Mouse (Mus musculus) ES-E14 (cell line): ENCODE measurements around the gene Lrrc23. TPM values are rescaled to one million over a fixed set of nuclear protein-coding genes. Genes with fewer than 3 reads are reported as not detected.

Source experiments
- DNase-seq: peaks from one replicate; pipeline ENCODE4 v3.0.0-alpha.2; 2013; ENCODE audit warnings: low read depth, low spot score
- H3K27ac ChIP-seq: 2 replicates; pipeline ENCODE4 v1.5.1; 2012; ENCODE audit warnings: low read depth, mild to moderate bottlenecking, low read length, moderate library complexity, mixed read lengths; ENCODE audit not compliant: poor library complexity, insufficient read depth, severe bottlenecking
- H3K36me3 ChIP-seq: 2 replicates; pipeline ENCODE4 v1.6.1; 2012; ENCODE audit warnings: mild to moderate bottlenecking, low read length, moderate library complexity, mixed read lengths; ENCODE audit not compliant: control insufficient read depth, poor library complexity, insufficient read depth, severe bottlenecking
- H3K4me1 ChIP-seq, 2 experiments: fragments of 150-350 bp in 1 of 2; sonication (generic) in 1 of 2; 2 replicates each; pipeline ENCODE4 v1.6.1; 2012; ENCODE audit warnings: low read length in 2 of 2, mild to moderate bottlenecking in 1 of 2, mixed read lengths in 1 of 2; ENCODE audit not compliant: control insufficient read depth in 2 of 2, insufficient read depth in 2 of 2, poor library complexity in 1 of 2
- H3K4me3 ChIP-seq, 2 experiments: fragments of 150-350 bp in 1 of 2; sonication (generic) in 1 of 2; 2 replicates each; pipeline ENCODE4 v1.5.1; 2012; ENCODE audit warnings: low read length in 2 of 2, low read depth in 1 of 2, mild to moderate bottlenecking in 1 of 2, mixed read lengths in 1 of 2; ENCODE audit not compliant: insufficient read depth in 1 of 2, poor library complexity in 1 of 2, severe bottlenecking in 1 of 2
- H3K9ac ChIP-seq: 2 replicates; pipeline ENCODE4 v1.6.1; 2012; ENCODE audit warnings: low read depth, mild to moderate bottlenecking, low read length, mixed read lengths; ENCODE audit not compliant: poor library complexity, insufficient read depth, severe bottlenecking
- H3K9me3 ChIP-seq: fragments of 150-350 bp; sonication (generic); 2 replicates; pipeline ENCODE4 v1.6.1; 2012; ENCODE audit warnings: low read depth, mild to moderate bottlenecking, low read length; ENCODE audit not compliant: control insufficient read depth, insufficient read depth
- CHD2 ChIP-seq: IDR thresholded peaks from 2 replicates; pipeline ENCODE4 v1.6.1; 2014; ENCODE audit warnings: mild to moderate bottlenecking, low read depth, low read length, inconsistent platforms
- HCFC1 ChIP-seq: IDR thresholded peaks from 2 replicates; pipeline ENCODE4 v1.6.1; 2012; ENCODE audit warnings: low read length, inconsistent platforms, borderline replicate concordance; ENCODE audit not compliant: insufficient read depth
- MAFK ChIP-seq: IDR thresholded peaks from 2 replicates; pipeline ENCODE4 v1.6.1; 2014; ENCODE audit warnings: mild to moderate bottlenecking, low read depth, low read length, inconsistent platforms; ENCODE audit not compliant: insufficient read depth
- ZC3H11A ChIP-seq: IDR thresholded peaks from 2 replicates; pipeline ENCODE4 v1.6.1; 2012; ENCODE audit warnings: low read depth, mild to moderate bottlenecking, inconsistent platforms, low read length, borderline replicate concordance
- ZNF384 ChIP-seq: IDR thresholded peaks from 2 replicates; pipeline ENCODE4 v1.6.1; 2012; ENCODE audit warnings: low read depth, low read length, inconsistent platforms
- in situ Hi-C, 2 experiments: fragments of 600-800 bp; cut with MboI; formaldehyde crosslinking; loops; one replicate each; pipeline ENCODE4 v1.15.1; 2025; ENCODE audit warnings: low sequenced_read_pairs in 2 of 2, inconsistent platforms in 1 of 2; ENCODE audit not compliant: unreplicated experiment in 2 of 2
- total RNA-seq: library from RNA; depleted of rRNA; stranded (reverse); fragments of 300-350 nt; gene quantifications from 2 replicates; pipeline ENCODE4 v1.2.3, GENCODE M21; 2012; rRNA removed

Gene Lrrc23
- total RNA-seq, 1 experiment, result not detected

GRCm38 (mm10) chr6:124722876-124723473 is 56.6 kb downstream of the Lrrc23 start:
- no peak for DNase-seq
- Histone ChIP-seq H3K4me3 (no peak overlapping the region), H3K36me3 (no peaks in the 10 kb centered on the region), H3K9me3 (no peaks in the 10 kb centered on the region), H3K27ac (no peak overlapping the region), H3K4me1 (peaks cover 0 to 8% of the 10 kb centered on the region in 2 experiments; a peak in 2 of 4 replicates), H3K9ac (no peak overlapping the region)
- in situ Hi-C loops, result no loop called here
- no peak for TF ChIP-seq MAFK
- no peak for TF ChIP-seq ZNF384
- TF ChIP-seq ZC3H11A, result no peak
- no peak for TF ChIP-seq HCFC1
- TF ChIP-seq CHD2, result no peak

- TF ChIP-seq CHD2 (no peak), HCFC1 (no peak)
- DNase-seq, result no peak
- no peak overlapping the region for H3K27ac ChIP-seq
- no peak overlapping the region for H3K9ac ChIP-seq
- H3K36me3 ChIP-seq, result peaks cover 13% of the 10 kb centered on the region
- in situ Hi-C loops, result no loop called here
- no peaks in the 10 kb centered on the region for H3K9me3 ChIP-seq
- H3K4me3 ChIP-seq, result no peak overlapping the region
- H3K4me1 ChIP-seq, result peaks cover 0 to 14% of the 10 kb centered on the region in 2 experiments; a peak in 3 of 4 replicates
These were observed 58.6 kb downstream of the Lrrc23 start for GRCm38 (mm10) chr6:124720904-124721303.

Other genes starting within 250 kb of the Lrrc23 start
- 2.6 and 9.2 TPM in 2 replicates for gene C1s1, start 237.4 kb downstream of the Lrrc23 start, total RNA-seq
- 0.26 TPM in 1 of 2 replicates, not detected in the other for gene C1rb, start 209.4 kb downstream of the Lrrc23 start, total RNA-seq
- gene C1s2, start 143.6 kb downstream of the Lrrc23 start, total RNA-seq, result 0.27 and 0.63 TPM in 2 replicates
- 65.5 and 107 TPM in 2 replicates for gene Lpcat3, start 116.7 kb downstream of the Lrrc23 start, total RNA-seq
- gene Emg1, start 67.5 kb downstream of the Lrrc23 start, total RNA-seq, result 292 and 344 TPM in 2 replicates
- gene Phb2, start 67.4 kb downstream of the Lrrc23 start, total RNA-seq, result 530 and 581 TPM in 2 replicates
- 15.1 and 16.5 TPM in 2 replicates for gene Ptpn6, start 41.0 kb downstream of the Lrrc23 start, total RNA-seq
- 108 and 128 TPM in 2 replicates for gene Grcc10, start 38.4 kb downstream of the Lrrc23 start, total RNA-seq
- gene Gm45234, start 23.7 kb downstream of the Lrrc23 start, total RNA-seq, result 0.13 TPM in 1 of 2 replicates, not detected in the other
- gene Atn1, start 23.2 kb downstream of the Lrrc23 start, total RNA-seq, result 4.7 and 8.9 TPM in 2 replicates
- gene Eno2, start 10.1 kb downstream of the Lrrc23 start, total RNA-seq, result 10.1 and 17.9 TPM in 2 replicates
- gene Spsb2, start 28.9 kb upstream of the Lrrc23 start, total RNA-seq, result 6.3 and 10.1 TPM in 2 replicates
- 306 and 404 TPM in 2 replicates for gene Tpi1, start 34.6 kb upstream of the Lrrc23 start, total RNA-seq
- 149 and 150 TPM in 2 replicates for gene Usp5, start 49.8 kb upstream of the Lrrc23 start, total RNA-seq
- gene Cdca3, start 49.8 kb upstream of the Lrrc23 start, total RNA-seq, result 128 and 137 TPM in 2 replicates
- gene Gnb3, start 60.5 kb upstream of the Lrrc23 start, total RNA-seq, result 0.32 TPM in 1 of 2 replicates, not detected in the other
- gene P3h3, start 78.0 kb upstream of the Lrrc23 start, total RNA-seq, result 10.1 and 15.6 TPM in 2 replicates
- 1.7 and 3.1 TPM in 2 replicates for gene Gpr162, start 84.3 kb upstream of the Lrrc23 start, total RNA-seq
- 0.37 and 0.49 TPM in 2 replicates for gene Cd4, start 108.5 kb upstream of the Lrrc23 start, total RNA-seq
- 1.0 and 1.2 TPM in 2 replicates for gene Lag3, start 132.0 kb upstream of the Lrrc23 start, total RNA-seq
- gene Ptms, start 140.4 kb upstream of the Lrrc23 start, total RNA-seq, result 66.7 and 67.4 TPM in 2 replicates
- gene Mlf2, start 151.7 kb upstream of the Lrrc23 start, total RNA-seq, result 179 and 196 TPM in 2 replicates
- gene Cops7a, start 185.8 kb upstream of the Lrrc23 start, total RNA-seq, result 138 and 141 TPM in 2 replicates
- gene Pianp, start 217.0 kb upstream of the Lrrc23 start, total RNA-seq, result 2.9 and 6.1 TPM in 2 replicates
- gene Zfp384, start 229.4 kb upstream of the Lrrc23 start, total RNA-seq, result 25.1 and 25.6 TPM in 2 replicates